Mouse (Mus musculus): ENCODE measurements at regions not wholly inside any gene's neighbourhood (a gene's known extent, or its start where the extent isn't known, plus 50 kb on each side); places are given as distances from the start of the nearest gene placed in this dataset.

GRCm38 (mm10) chr16:90666271-90666986 lies 60.8 kb downstream of the Mis18a start:
- peak; percentile 71 for DNase-seq (ENCODE audit: low read depth, low spot score)

GRCm38 (mm10) chr16:90664086-90664485 lies 63.1 kb downstream of the Mis18a start:
- no peak for DNase-seq (ENCODE audit: low read depth, low spot score)

GRCm38 (mm10) chr16:90658050-90658449 lies 69.2 kb downstream of the Mis18a start:
- no peak for DNase-seq (ENCODE audit: low read depth, low spot score)

GRCm38 (mm10) chr16:90657027-90657426 lies 70.2 kb downstream of the Mis18a start:
- no peak for DNase-seq (ENCODE audit: low read depth, low spot score)

GRCm38 (mm10) chr16:90656571-90657011 lies 70.6 kb downstream of the Mis18a start:
- DNase-seq (ENCODE audit: low read depth, low spot score): no peak

GRCm38 (mm10) chr16:90654853-90655252 lies 72.4 kb downstream of the Mis18a start:
- DNase-seq (ENCODE audit: low read depth, low spot score): peak; percentile 43

GRCm38 (mm10) chr16:90652821-90653220 lies 74.4 kb downstream of the Mis18a start:
- no peak for DNase-seq (ENCODE audit: low read depth, low spot score)

GRCm38 (mm10) chr16:90648161-90648560 lies 79.0 kb downstream of the Mis18a start:
- no peak for DNase-seq (ENCODE audit: low read depth, low spot score)

- DNase-seq (ENCODE audit: low read depth, low spot score): no peak
Measured at GRCm38 (mm10) chr16:90642671-90643070, 84.5 kb downstream of the Mis18a start.

GRCm38 (mm10) chr16:90635216-90635615 lies 92.0 kb downstream of the Mis18a start:
- DNase-seq (ENCODE audit: low read depth, low spot score): no peak

- peak; percentile 69 for DNase-seq (ENCODE audit: low read depth, low spot score)
Measured at GRCm38 (mm10) chr16:90629976-90630375, 97.2 kb downstream of the Mis18a start.

- DNase-seq (ENCODE audit: low read depth, low spot score): peak; percentile 77
Measured at GRCm38 (mm10) chr16:90629121-90629930, 97.9 kb downstream of the Mis18a start.

GRCm38 (mm10) chr16:90628605-90629120 lies 98.5 kb downstream of the Mis18a start:
- DNase-seq (ENCODE audit: low read depth, low spot score): no peak

- DNase-seq (ENCODE audit: low read depth, low spot score): no peak
Measured at GRCm38 (mm10) chr16:90626035-90626670, 101.1 kb downstream of the Mis18a start.

GRCm38 (mm10) chr16:90625301-90626034 lies 101.7 kb downstream of the Mis18a start:
- no peak for DNase-seq (ENCODE audit: low read depth, low spot score)

- peak; percentile 70 for DNase-seq (ENCODE audit: low read depth, low spot score)
Measured at GRCm38 (mm10) chr16:90624039-90624625, 103.1 kb downstream of the Mis18a start.

- no peak for DNase-seq (ENCODE audit: low read depth, low spot score)
Measured at GRCm38 (mm10) chr16:90622677-90623225, 104.5 kb downstream of the Mis18a start.

- peak; percentile 95 for DNase-seq (ENCODE audit: low read depth, low spot score)
Measured at GRCm38 (mm10) chr16:90621761-90622411, 105.3 kb downstream of the Mis18a start.

- DNase-seq (ENCODE audit: low read depth, low spot score): no peak
Measured at GRCm38 (mm10) chr16:90619565-90620311, 107.5 kb downstream of the Mis18a start.
